Mouse (Mus musculus) midbrain, embryonic 15.5 days (tissue): ENCODE data around the gene Ppp2r2d. TPM values are rescaled to one million over a fixed set of nuclear protein-coding genes. Genes with fewer than 3 reads are reported as not detected.
A peak's percentile ranks its signal among the peaks of the same experiment; 100 is the strongest.

Experiments used
- ATAC-seq: fragments of 200-750 bp; cut with Nextera tagmentation; replicated peaks from 2 replicates; pipeline ENCODE4 v1.8.0; 2017; ENCODE audit warnings: moderate TSS enrichment
- H3K27ac ChIP-seq: fragments of 300-500 bp; sonication (generic); 2 replicates; pipeline ENCODE4 v1.5.1; 2015; ENCODE audit warnings: mild to moderate bottlenecking, inconsistent platforms
- H3K27me3 ChIP-seq: fragments of 300-500 bp; sonication (generic); replicated peaks from 2 replicates; pipeline ENCODE4 v1.6.1; 2015; ENCODE audit warnings: inconsistent platforms
- H3K36me3 ChIP-seq: fragments of 300-500 bp; sonication (generic); replicated peaks from 2 replicates; pipeline ENCODE4 v1.6.1; 2015; ENCODE audit warnings: inconsistent platforms
- H3K4me1 ChIP-seq: fragments of 300-500 bp; sonication (generic); 2 replicates; pipeline ENCODE4 v1.6.1; 2015; ENCODE audit warnings: inconsistent platforms
- H3K4me2 ChIP-seq: fragments of 300-500 bp; sonication (generic); 2 replicates; pipeline ENCODE4 v1.6.1; 2015; ENCODE audit warnings: inconsistent platforms, mild to moderate bottlenecking, moderate library complexity
- H3K4me3 ChIP-seq: fragments of 300-500 bp; sonication (generic); 2 replicates; pipeline ENCODE4 v1.5.1; 2015; ENCODE audit warnings: mild to moderate bottlenecking, inconsistent platforms
- H3K9ac ChIP-seq: fragments of 300-500 bp; sonication (generic); 2 replicates; pipeline ENCODE4 v1.6.1; 2015; ENCODE audit warnings: mild to moderate bottlenecking, inconsistent platforms
- H3K9me3 ChIP-seq: fragments of 300-500 bp; sonication (generic); 2 replicates; pipeline ENCODE4 v1.6.1; 2016; ENCODE audit warnings: inconsistent platforms
- WGBS: fragments of 180-500 bp; shearing (Covaris S2); methylation state at CpG from one replicate; pipeline ENCODE4 v1.1.7; 2015; ENCODE audit warnings: mixed read lengths; 5-methylcytosine and 5-hydroxymethylcytosine counted together
- polyA plus RNA-seq: library from polyadenylated mRNA; unstranded; fragments of >200 nt; fragmentation: Nextera tagmentation; extraction: Ambion mirVana; gene quantifications from 2 replicates; pipeline ENCODE4 v1.2.1, GENCODE M21; 2015

Gene Ppp2r2d
- 87.4 and 87.5 TPM in 2 replicates for polyA plus RNA-seq

DNA sequence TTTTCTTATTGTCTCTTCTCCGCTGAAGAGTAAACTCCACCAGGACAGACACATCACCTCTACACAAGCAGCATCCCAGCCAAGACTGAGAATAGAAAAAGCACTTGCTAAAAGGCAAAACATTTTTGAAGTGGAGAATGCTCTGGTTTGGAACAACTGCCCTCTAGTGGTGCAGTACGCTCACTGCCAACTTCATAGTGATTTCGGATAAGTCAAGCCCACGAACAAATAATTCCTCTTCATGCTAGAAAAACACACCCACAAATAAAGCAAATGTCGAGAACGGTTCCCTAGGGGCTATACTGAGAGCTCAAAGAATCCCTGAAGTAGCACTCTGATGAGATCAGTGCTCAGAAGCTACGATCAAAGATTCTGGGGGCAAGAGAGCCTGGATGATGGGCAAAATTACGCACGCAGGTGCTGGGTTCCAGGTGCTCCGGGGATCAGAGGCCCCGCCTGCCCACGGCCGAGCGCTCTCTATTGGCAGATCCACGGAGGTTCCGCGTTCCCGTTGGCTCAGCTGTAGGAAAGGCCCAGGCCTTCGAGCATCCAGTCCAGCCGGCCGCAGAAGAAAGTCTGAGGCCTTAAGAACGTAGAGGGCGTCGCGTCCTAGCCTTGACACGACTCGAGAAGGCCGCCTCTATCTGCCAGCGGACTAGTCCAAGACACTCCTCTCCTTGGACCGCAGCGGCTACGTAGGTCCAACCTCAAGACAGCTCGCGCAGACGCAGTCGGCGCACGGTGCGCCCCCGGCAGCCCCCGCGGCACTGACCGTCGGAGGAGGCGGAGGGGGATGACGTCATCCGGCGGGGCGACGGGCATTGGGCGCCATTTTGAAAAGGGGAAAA lies at the start of gene Ppp2r2d, which contains the start of gene Mapk1ip1:
Gene Ppp2r2d, plus strand, starts transcription at position 536 of the 848 bp plus-strand sequence.
Gene Mapk1ip1, minus strand, starts transcription at position 730 of the 848 bp plus-strand sequence.
- WGBS: under 1% methylated on average over 50 of the region's 51 CpGs
- Histone ChIP-seq H3K9me3 (no peaks in the 10 kb centered on the region), H3K27ac (peak within 1 kb of the TSS; percentile 95), H3K4me3 (peak within 1 kb of the TSS; percentile 95), H3K27me3 (no peaks in the 10 kb centered on the region), H3K9ac (peak within 1 kb of the TSS; percentile 97), H3K36me3 (no peaks in the 10 kb centered on the region), H3K4me1 (peaks cover 64% of the 10 kb centered on the region), H3K4me2 (peak within 1 kb of the TSS; percentile 94)
- ATAC-seq: peak; percentile 93

DNA sequence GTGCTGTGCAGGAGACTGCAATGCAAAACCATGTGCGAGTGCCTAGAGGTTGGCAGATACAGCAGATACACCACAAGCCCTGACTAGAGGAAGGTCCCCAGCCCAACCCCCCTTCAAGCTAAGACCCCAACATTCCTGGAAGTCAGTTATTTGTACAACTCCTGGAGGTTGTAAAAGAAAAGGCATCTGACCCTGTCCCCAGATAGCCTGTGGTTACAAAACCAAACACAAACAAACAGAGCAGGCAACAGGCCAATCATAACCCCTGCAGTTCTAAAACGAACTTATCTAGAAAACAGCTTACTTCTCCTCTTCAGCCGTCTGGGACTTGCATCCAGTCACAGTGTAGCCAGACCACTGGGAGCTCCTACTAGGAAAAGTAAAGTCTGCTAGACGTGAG lies 42.5 kb upstream of the Ppp2r2d start:
- Histone ChIP-seq H3K9me3 (no peaks in the 10 kb centered on the region), H3K9ac (no peak overlapping the region), H3K27ac (no peak overlapping the region), H3K27me3 (no peaks in the 10 kb centered on the region), H3K36me3 (no peaks in the 10 kb centered on the region), H3K4me2 (no peak overlapping the region), H3K4me1 (no peaks in the 10 kb centered on the region), H3K4me3 (no peak overlapping the region)
- ATAC-seq: no peak
- 60% methylated on average over 4 of the region's 4 CpGs for WGBS

DNA sequence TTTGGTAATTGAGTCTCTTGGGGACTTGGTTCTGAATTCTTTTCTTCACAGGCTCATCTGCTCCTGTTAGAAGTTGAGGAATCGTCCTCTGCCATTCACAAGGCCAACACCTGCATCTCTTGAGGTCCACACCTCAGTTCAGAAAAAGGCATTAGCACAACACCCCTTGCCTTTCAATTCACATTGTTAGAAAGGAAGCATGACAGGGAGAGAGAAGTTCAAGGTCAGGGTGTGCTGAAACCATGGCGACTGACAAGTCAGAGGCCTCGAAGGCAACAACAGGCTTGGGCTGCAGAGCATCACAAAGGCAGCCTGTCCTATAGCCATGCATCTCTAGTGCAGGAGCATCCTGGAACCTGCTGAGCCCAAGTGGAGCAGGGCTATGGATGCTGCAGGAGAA lies 38.7 kb upstream of the Ppp2r2d start:
- Histone ChIP-seq H3K36me3 (no peaks in the 10 kb centered on the region), H3K4me1 (no peaks in the 10 kb centered on the region), H3K4me3 (no peak overlapping the region), H3K4me2 (no peak overlapping the region), H3K9ac (no peak overlapping the region), H3K9me3 (no peaks in the 10 kb centered on the region), H3K27me3 (no peaks in the 10 kb centered on the region; the same call in 1 of the 2 replicates), H3K27ac (no peak overlapping the region)
- ATAC-seq: no peak
- WGBS: 84% methylated on average over 3 of the region's 3 CpGs

DNA sequence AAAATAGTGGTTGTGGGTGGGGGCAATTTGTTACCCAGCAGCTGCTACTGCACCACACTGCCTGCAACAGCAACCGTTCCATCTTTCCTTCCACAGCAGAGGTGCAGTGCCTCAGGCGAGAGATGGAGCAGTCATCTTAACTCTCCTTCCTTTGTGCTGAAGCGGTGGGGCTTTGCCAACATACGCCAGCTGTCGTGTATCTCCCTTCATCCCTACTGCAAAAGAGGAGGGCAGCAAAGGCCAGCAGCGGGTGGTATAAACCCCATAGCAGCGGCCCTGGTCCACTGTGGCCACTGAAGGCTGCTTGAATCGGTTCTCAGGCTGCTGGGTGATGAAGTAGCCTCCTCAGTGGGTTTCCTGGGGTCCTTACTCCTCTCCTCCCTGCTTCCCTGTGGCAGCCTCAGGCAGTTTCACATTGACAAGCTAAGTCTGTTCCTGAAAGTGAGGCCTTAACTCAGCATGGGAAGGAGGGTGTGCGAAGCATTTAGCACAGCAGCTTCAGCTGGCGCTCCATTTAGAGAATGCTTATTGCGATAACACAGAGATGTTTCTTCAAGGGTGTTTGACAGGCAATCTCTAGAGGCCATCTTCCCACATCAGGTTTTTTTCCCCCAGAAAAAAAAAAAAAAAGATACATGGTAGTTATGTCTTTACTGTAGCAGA lies 32.5 kb upstream of the Ppp2r2d start:
- Histone ChIP-seq H3K9ac (no peak overlapping the region), H3K36me3 (no peaks in the 10 kb centered on the region), H3K4me3 (no peak overlapping the region), H3K9me3 (no peaks in the 10 kb centered on the region), H3K27me3 (no peaks in the 10 kb centered on the region; the same call in 1 of the 2 replicates), H3K27ac (peak overlapping the region; percentile 47; the same call in 1 of the 2 replicates), H3K4me1 (peaks cover 6% of the 10 kb centered on the region; the same call in 1 of the 2 replicates), H3K4me2 (no peak overlapping the region)
- WGBS: 59% methylated on average over 11 of the region's 11 CpGs
- no peak for ATAC-seq

DNA sequence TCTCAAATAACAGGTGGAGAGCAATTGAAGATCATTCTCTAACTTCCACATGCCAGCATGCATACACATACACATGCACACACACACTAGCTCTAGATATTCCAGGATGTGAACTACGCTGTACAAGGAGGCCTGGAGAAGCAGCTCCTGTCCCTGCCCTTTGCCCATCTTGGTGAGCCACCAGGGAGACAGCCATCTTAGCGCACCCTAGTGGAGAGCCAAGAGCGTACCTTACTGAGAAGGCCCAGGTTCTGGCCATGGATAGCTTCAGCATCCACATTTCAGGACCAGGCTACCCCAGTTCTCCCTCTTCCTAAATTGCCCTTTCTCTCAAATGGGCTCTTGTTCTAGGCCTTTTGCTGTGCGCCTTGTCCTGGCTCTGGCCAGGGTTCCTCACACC lies 27.6 kb upstream of the Ppp2r2d start:
- 52% methylated on average over 4 of the region's 4 CpGs for WGBS
- H3K4me3 ChIP-seq: no peak overlapping the region
- peaks cover 2% of the 10 kb centered on the region; the same call in 1 of the 2 replicates for H3K4me1 ChIP-seq
- no peaks in the 10 kb centered on the region for H3K36me3 ChIP-seq
- ATAC-seq: no peak
- no peaks in the 10 kb centered on the region for H3K27me3 ChIP-seq
- no peak overlapping the region for H3K4me2 ChIP-seq
- H3K27ac ChIP-seq: no peak overlapping the region
- no peaks in the 10 kb centered on the region for H3K9me3 ChIP-seq
- no peak overlapping the region for H3K9ac ChIP-seq

DNA sequence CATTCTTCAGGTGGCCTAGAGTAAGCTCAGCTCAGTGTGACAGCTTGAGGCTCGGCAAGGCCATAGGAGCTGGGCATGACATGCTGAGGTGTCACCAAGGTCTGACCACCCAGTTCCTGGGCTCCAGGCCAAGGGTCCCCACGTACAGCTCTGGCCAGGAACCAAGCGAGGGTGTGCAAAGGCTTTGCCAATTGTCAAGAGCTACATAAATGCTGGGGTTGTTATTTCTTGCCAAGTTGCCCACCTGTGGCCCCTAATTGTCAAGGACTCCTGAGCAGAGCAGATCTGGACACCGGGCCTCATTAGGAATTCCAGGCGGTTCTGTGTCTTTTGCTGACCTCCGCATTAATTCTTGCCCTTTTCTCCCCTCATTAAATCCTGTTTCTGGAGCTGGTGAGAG lies 21.5 kb upstream of the Ppp2r2d start:
- Histone ChIP-seq H3K27me3 (no peaks in the 10 kb centered on the region), H3K4me1 (no peaks in the 10 kb centered on the region), H3K9ac (no peak overlapping the region), H3K4me3 (no peak overlapping the region), H3K4me2 (no peak overlapping the region), H3K36me3 (no peaks in the 10 kb centered on the region), H3K9me3 (no peaks in the 10 kb centered on the region), H3K27ac (no peak overlapping the region)
- 64% methylated on average over 6 of the region's 6 CpGs for WGBS
- no peak for ATAC-seq

DNA sequence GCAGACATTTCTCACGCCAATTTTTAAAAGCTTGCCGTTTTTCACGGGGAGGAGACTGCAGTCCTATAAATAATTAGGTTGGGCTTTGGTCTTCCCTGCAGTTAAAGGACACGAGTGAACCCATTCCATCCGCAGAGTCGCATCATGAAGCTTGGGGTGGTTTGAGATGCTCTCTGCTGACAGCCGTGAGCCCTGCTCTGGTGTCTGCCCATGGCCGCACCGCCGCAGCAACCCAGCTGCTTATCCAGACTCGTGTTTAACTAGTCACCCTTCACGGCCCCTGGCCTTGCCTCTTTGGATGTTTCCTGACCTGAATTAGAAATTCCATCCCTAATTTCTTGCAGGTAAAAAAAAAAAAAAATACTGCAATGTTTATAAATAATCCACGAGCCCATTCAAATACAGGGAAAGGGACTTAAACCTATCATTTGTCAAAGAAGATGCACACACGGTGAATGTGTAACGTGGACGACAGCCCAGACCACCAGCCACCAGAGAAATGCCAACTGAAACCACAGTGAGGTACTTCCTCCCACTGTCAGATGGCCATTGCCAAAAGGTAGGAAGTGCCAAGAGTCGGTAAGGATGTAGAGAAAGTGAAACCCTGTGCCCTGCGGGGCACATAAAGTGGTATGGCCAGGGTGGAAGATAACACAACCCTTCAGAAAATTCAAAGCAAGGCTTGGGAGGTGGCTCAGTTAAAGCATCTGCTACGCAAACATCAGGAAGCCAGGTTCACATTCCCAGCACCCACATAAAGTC lies 20.7 kb upstream of the Ppp2r2d start:
- Histone ChIP-seq H3K27ac (no peak overlapping the region), H3K27me3 (no peaks in the 10 kb centered on the region), H3K4me1 (no peaks in the 10 kb centered on the region), H3K9ac (no peak overlapping the region), H3K9me3 (no peaks in the 10 kb centered on the region), H3K4me3 (no peak overlapping the region), H3K4me2 (no peak overlapping the region), H3K36me3 (no peaks in the 10 kb centered on the region)
- ATAC-seq: no peak
- 82% methylated on average over 19 of the region's 19 CpGs for WGBS

DNA sequence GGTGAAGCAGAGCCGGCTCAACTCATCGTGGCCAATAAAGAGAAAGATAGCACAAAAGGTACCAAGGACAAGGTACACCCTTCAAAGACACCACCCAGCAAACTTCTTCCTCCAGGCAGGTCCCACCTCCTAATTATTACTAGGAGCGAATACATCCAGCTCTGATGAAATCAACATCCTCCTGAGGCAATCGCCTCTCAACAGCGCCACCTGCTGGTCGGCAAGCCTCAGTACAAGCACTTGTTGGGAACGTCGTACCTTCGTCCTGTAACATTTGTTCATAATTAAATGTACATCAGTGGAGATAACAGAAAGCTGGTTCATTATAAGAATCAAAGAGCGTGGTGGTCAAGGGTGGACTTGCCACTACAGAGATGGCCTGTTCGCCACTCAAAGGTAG lies 18.1 kb upstream of the Ppp2r2d start:
- Histone ChIP-seq H3K9me3 (no peaks in the 10 kb centered on the region), H3K9ac (no peak overlapping the region), H3K36me3 (no peaks in the 10 kb centered on the region), H3K4me2 (no peak overlapping the region), H3K27ac (no peak overlapping the region), H3K4me3 (no peak overlapping the region), H3K27me3 (no peaks in the 10 kb centered on the region), H3K4me1 (no peaks in the 10 kb centered on the region)
- 16% methylated on average over 11 of the region's 11 CpGs for WGBS
- no peak for ATAC-seq

DNA sequence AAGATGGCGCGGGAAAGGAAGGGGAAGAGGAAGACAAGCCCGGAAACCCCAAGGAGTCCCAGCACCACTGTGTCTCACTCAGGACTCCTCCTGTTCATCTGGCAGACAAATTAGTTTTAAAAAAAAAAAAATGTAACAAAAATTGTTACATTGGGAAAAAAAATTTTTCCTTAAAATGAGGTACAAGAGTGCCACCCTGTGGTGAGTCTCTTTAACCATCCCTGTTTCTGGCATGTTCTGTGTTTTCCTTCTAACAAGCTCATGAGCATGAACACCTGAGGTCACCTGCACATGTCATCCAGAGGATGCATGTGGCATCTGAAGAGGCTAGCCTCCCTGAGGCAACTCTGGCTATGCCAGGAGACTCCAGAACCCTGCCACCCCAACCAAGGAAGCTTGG lies 10.9 kb upstream of the Ppp2r2d start:
- Histone ChIP-seq H3K27ac (no peak overlapping the region), H3K9me3 (no peaks in the 10 kb centered on the region)

DNA sequence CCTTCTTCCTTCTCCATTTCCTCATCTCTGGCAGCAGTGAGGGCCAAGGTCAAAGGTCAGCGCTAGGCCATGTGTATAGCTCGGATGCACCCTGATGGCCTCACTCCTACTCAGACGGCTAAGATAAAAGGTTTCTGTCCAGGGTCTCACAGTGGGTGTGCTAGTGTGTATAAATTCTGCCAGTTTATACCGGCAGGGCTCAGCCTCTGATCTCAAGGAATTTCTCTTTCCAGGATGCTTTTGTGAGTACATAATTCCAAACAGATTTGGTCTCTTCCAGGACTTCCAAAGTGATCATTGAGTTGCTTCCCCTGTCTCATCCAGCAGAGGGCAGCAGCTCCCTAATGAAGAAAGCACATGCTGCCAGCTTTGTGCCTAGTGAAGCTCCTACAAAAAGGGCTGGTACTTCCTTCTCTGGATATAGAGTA lies 5.3 kb upstream of the Ppp2r2d start:
- no peak overlapping the region for H3K9ac ChIP-seq
- ATAC-seq: no peak; the same call in 1 of the 2 replicates
- WGBS: 48% methylated on average over 4 of the region's 4 CpGs
- no peak overlapping the region for H3K4me2 ChIP-seq
- no peak overlapping the region for H3K4me3 ChIP-seq
- peaks cover 35% of the 10 kb centered on the region for H3K4me1 ChIP-seq
- no peaks in the 10 kb centered on the region for H3K36me3 ChIP-seq
- H3K27ac ChIP-seq: no peak overlapping the region
- H3K9me3 ChIP-seq: no peaks in the 10 kb centered on the region
- H3K27me3 ChIP-seq: no peaks in the 10 kb centered on the region

More for the DNA sequence above, 10.9 kb upstream of the Ppp2r2d start:
- H3K4me3 ChIP-seq: no peak overlapping the region
- H3K4me1 ChIP-seq: no peaks in the 10 kb centered on the region
- 89% methylated on average over 3 of the region's 3 CpGs for WGBS
- H3K9ac ChIP-seq: no peak overlapping the region
- no peak for ATAC-seq
- H3K27me3 ChIP-seq: no peaks in the 10 kb centered on the region
- H3K4me2 ChIP-seq: no peak overlapping the region
- H3K36me3 ChIP-seq: no peaks in the 10 kb centered on the region

DNA sequence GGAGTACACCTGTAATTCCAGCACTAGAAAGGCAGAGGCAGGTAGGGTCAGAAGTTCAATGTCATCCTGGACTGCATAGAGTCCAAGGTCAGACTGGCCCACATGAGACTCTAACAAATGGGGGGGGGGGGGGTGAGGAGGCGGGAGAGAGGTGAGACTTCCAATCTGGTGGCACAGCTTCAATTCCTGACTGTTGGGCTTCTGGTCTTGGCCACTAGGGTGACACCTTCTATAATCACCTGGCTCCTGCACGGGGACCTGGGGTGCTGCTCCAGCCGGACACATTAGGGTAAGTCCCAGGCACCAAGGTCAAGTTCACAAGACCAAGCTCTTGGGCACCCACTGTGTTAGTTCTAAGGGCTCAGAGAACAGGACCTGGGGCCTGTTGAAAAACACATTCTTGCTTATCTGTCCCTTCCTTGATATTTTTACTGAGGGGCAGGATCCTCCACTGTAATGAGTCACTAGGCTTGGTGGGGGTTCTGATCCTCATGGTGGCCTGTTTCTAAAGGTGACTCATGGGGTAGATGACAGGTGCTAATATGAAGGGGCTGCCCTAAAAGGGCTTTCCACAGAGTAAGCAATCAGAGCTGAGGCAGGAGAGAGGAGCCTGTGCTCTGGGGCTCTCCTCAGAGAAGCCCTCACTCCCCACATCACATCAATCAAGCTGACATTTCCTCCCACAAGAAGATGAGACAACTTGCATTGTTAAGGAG lies 4.3 kb upstream of the Ppp2r2d start:
- ATAC-seq: no peak
- Histone ChIP-seq H3K4me2 (no peak overlapping the region), H3K27me3 (no peaks in the 10 kb centered on the region), H3K36me3 (no peaks in the 10 kb centered on the region), H3K4me1 (peaks cover 35% of the 10 kb centered on the region), H3K9me3 (no peaks in the 10 kb centered on the region), H3K27ac (no peak overlapping the region), H3K9ac (no peak overlapping the region), H3K4me3 (no peak overlapping the region)
- WGBS: 75% methylated on average over 3 of the region's 3 CpGs
